ENCODE assay signal across 15 mouse cellular contexts in genomic region chr12:115012751-115013150, GRCm38 (mm10).
"Had no signal": no experiment of that assay in that cellular context is flagged by ENCODE, and none has a peak within 500 bp of the region (broad histone marks: within the 10 kb centered on the region; RNA-seq: fewer than 3 reads in every experiment).

No protein-coding gene starts in this region.

- ATAC-seq: midbrain, embryonic 13.5 days; midbrain, embryonic 15.5 days had no signal

- DNase-seq: lung, adult 18-20 months; lung, embryonic 14.5 days; lung, postnatal 10 days; right cerebral cortex, postnatal 14 days; thymus, adult 2 months; thymus, postnatal 25 days; thymus, postnatal 4 days had no signal

- H3K4me3 ChIP-seq: megakaryocyte, embryonic 14.5 days; midbrain, embryonic 13.5 days; midbrain, embryonic 15.5 days; myocyte; neural tube, embryonic 12.5 days; stomach, embryonic 15.5 days had no signal

- H3K27ac ChIP-seq: macrophage; midbrain, embryonic 13.5 days; midbrain, embryonic 15.5 days; neural tube, embryonic 12.5 days; stomach, embryonic 15.5 days; stomach, postnatal 0 days had no signal
